Mouse (Mus musculus) layer of hippocampus, adult 9-10 months (tissue): ENCODE measurements at regions not wholly inside any gene's neighbourhood (a gene's known extent, or its start where the extent isn't known, plus 50 kb on each side); places are given as distances from the start of the nearest gene placed in this dataset.

Experiments used
- DNase-seq: peaks from one replicate; pipeline ENCODE4 v3.0.0; 2022; ENCODE audit warnings: low spot score

GRCm38 (mm10) chr9:117863944-117864343 is 176.4 kb upstream of the Azi2 start:
- DNase-seq: no peak

GRCm38 (mm10) chr9:117863318-117863717 is 177.0 kb upstream of the Azi2 start:
- no peak for DNase-seq

GRCm38 (mm10) chr9:117859580-117860045 is 180.7 kb upstream of the Azi2 start:
- DNase-seq: no peak

GRCm38 (mm10) chr9:117843531-117843930 is 196.8 kb upstream of the Azi2 start:
- no peak for DNase-seq

- DNase-seq: no peak
Measured at GRCm38 (mm10) chr9:117836696-117837380, 203.5 kb upstream of the Azi2 start.

- no peak for DNase-seq
Measured at GRCm38 (mm10) chr9:117833586-117833985, 203.9 kb upstream of the Rbms3 start.

GRCm38 (mm10) chr9:117814661-117815060 is 184.9 kb upstream of the Rbms3 start:
- DNase-seq: no peak

GRCm38 (mm10) chr9:117813216-117813615 is 183.5 kb upstream of the Rbms3 start:
- no peak for DNase-seq

- DNase-seq: no peak
Measured at GRCm38 (mm10) chr9:117805812-117806211, 176.1 kb upstream of the Rbms3 start.

GRCm38 (mm10) chr9:117784186-117784591 is 154.5 kb upstream of the Rbms3 start:
- DNase-seq: no peak

GRCm38 (mm10) chr9:117754651-117755050 is 124.9 kb upstream of the Rbms3 start:
- DNase-seq: no peak

- DNase-seq: no peak
Measured at GRCm38 (mm10) chr9:117753466-117753865, 123.8 kb upstream of the Rbms3 start.

- DNase-seq: no peak
Measured at GRCm38 (mm10) chr9:117744906-117745305, 115.2 kb upstream of the Rbms3 start.

GRCm38 (mm10) chr9:117729366-117729765 is 99.7 kb upstream of the Rbms3 start:
- DNase-seq: no peak

GRCm38 (mm10) chr9:117720161-117720598 is 90.5 kb upstream of the Rbms3 start:
- DNase-seq: no peak

- DNase-seq: no peak
Measured at GRCm38 (mm10) chr9:117717346-117717745, 87.6 kb upstream of the Rbms3 start.

GRCm38 (mm10) chr9:117716476-117716875 is 86.8 kb upstream of the Rbms3 start:
- DNase-seq: no peak

- no peak for DNase-seq
Measured at GRCm38 (mm10) chr9:117714741-117715675, 85.3 kb upstream of the Rbms3 start.

GRCm38 (mm10) chr9:117713121-117713520 is 83.4 kb upstream of the Rbms3 start:
- DNase-seq: no peak

- no peak for DNase-seq
Measured at GRCm38 (mm10) chr9:117711793-117712192, 82.1 kb upstream of the Rbms3 start.

GRCm38 (mm10) chr9:117710966-117711365 is 81.3 kb upstream of the Rbms3 start:
- no peak for DNase-seq

GRCm38 (mm10) chr9:117709677-117710076 is 80.0 kb upstream of the Rbms3 start:
- DNase-seq: no peak

GRCm38 (mm10) chr9:117693001-117693400 is 63.3 kb upstream of the Rbms3 start:
- no peak for DNase-seq
